Mouse (Mus musculus) embryonic stem cell, embryonic (primary cell): ENCODE data around the gene Esp3.
"Not testable (repeated sequence)": the region's sequence is repeated elsewhere in the genome, so short reads cannot be mapped to it uniquely, and the experiment has no call there.

Experiments used
- CTCF ChIA-PET, 4 experiments: fragments of 300-600 bp in 2 of 4; fragments of 350-600 bp in 2 of 4; sonication (Branson Sonifier 250); formaldehyde crosslinking; loops; one replicate each; lab custom pipeline; 2022; ENCODE audit warnings: inconsistent platforms in 2 of 4; lab: Charles Lee
- POLR2A ChIA-PET, 4 experiments: fragments of 300-600 bp in 2 of 4; fragments of 350-600 bp in 2 of 4; sonication (Branson Sonifier 250); formaldehyde crosslinking; loops; one replicate each; lab custom pipeline; 2022; ENCODE audit warnings: antibody characterized with exemption in 4 of 4, inconsistent platforms in 1 of 4; lab: Charles Lee

The Esp3 gene

DNA sequence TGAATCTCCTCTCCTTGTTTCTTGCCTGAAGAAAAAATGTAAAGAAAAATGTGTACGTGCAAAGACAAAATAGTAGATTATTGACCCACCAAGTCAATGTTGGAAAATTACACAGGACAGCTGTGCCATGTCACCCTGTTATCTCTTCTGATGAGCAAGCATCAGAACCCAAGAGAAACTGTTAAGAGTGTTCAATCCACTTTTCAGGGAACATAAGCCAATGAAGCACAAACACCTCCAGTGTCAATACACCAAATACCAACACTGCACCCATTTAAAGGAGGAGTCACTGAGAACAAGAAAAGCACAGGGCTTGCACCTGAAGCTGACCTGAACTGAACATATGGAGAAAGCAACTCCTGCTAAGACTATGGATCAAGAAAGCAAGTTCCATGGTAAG is at the start of gene Esp3:
Esp3 (plus strand) TSS at position 301 of the 400 bp plus-strand sequence.
- POLR2A ChIA-PET, CTCF ChIA-PET: not testable (repeated sequence)

DNA sequence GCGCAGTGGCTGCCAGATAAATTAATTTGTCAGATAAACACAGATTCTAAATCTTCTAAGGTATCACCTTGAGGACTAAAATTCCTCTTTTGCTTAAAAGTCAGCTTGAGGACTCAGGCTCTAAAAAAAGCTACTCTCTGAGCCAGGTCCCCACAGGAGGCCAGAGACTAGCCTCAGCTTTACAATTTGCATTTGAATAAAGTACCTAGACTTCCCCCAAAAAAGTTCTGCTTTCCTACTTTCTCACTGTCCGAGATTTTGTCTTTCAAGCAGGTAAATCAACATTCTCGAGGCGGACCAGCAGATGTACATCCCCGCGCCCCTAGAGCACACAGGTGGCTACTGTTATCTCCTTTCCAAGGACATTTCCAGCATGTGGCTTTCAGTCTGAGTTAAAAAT is 48.0 kb upstream of the Esp3 start:
- POLR2A ChIA-PET, CTCF ChIA-PET: not testable (repeated sequence)

DNA sequence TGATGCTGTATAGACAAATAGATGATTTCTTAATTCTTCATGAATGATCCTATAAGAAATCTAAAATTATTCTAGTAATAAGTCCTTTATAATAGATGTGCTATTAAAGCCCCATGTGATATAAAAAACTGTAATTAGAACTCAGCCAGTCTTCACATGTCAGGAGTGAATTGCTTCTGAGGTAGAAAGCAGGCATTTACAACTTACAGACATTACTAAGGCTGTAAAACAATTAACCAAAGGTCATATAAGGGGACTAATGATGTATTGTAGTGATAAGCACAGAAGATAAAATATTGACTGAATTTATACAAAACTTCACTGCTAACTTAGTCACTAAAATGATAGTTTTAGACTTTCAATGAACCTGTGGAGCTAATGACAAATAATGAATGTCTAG is 40.6 kb upstream of the Esp3 start:
- ChIA-PET CTCF (interaction anchor here in 1 of 4 experiments (0.6 kb wide), 1 partner anchor 812 kb away, joined by 3 read pairs; no protein-coding TSS in a partner anchor), POLR2A (no interaction called here)

DNA sequence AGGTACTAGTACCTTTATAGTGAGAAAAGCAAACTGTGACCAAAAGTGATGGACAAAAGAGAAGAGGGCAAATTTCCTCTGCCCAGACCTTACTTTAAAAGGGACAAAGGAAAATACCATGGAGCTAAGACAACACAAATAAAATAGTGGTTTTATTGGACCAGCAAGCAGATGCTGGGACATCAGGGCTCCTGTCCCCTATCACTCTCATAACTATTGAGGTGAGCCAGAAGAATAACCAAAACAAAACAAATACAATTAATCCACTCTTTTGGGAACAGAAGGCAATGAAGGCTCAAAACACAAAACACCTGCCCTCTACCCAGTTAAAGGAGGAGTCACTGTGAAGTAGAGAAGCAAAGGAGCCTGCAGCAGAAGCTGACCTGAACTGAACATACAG is 33.6 kb upstream of the Esp3 start, which contains the start of gene Esp4:
Esp4 (plus strand) TSS at position 301 of the 400 bp plus-strand sequence.
- ChIA-PET POLR2A (no interaction called here), CTCF (no interaction called here)

DNA sequence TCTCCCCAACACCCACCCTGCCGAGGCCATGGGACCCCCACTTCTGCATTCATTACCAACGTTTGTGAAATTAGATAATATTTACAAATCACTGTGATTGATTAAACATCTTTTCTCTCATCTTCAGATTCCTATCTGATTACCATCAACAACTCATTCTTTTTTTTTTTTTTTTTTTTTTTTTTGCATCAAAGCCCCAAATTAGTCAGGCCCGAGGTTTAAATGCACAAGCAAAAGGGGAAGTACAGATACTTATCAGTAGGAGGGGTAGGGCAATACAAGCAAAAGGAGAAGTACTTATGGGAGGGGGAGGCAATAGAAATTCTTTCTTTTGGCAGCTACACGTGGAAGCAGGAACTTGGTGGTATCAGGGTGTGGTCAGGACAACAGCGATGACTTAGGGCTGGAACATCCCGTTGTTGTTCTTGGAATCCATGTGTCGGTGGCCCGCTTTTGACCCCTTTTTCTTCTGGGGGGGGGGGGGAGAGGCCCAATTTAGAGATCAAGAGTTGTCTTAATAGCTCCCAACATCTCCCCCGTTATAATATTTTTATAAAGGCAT is 30.3 kb downstream of the Esp3 start:
- POLR2A ChIA-PET: not testable (repeated sequence)

DNA sequence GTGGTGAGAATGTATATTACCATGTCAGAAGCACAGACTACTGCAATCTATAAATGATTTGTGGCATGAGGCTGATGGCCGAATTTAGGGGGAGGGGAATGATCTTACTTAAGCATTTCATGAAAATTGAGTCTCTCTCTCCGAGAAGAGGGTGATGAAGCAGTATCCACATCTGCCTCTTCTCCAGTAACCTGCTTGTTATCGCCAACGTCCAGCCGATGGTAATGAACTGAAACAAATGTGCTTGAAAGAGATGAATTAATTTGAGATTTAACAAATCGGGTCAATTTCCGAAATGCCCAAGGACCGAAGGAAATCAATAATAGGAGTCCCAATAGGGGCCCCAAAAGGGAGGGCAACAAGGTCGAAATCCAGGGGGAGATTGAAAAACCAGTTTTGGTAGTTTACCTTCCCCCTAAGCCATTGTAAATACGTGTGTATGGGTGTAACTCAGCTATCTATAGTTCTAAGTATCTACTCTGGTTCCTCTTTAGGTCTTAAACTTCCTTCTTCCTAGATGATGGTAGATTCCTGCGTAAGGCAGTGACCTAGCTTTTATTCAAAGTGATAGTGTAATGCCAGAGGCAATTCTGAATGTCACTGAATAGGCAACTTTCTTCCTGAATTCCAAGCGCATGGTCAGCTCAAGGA is 31.4 kb downstream of the Esp3 start:
- POLR2A ChIA-PET, CTCF ChIA-PET: not testable (repeated sequence)

More for the DNA sequence above, 30.3 kb downstream of the Esp3 start:
- CTCF ChIA-PET: not testable (repeated sequence)
